Mouse (Mus musculus) intestine, embryonic 14.5 days (tissue): ENCODE measurements around the gene Pld2. TPM values are rescaled to one million over a fixed set of nuclear protein-coding genes. Genes with fewer than 3 reads are reported as not detected.
"Not testable (repeated sequence)": the region's sequence is repeated elsewhere in the genome, so short reads cannot be mapped to it uniquely, and the experiment has no call there.

ENCODE experiments used
- ATAC-seq: fragments of 200-750 bp; cut with Nextera tagmentation; replicated peaks from 2 replicates; pipeline ENCODE4 v1.8.0; 2017; ENCODE audit warnings: low read depth, moderate number of reproducible peaks, moderate TSS enrichment, moderate library complexity; ENCODE audit not compliant: low FRiP score, low TSS enrichment
- DNase-seq: peaks from one replicate; pipeline ENCODE4 v3.0.0-alpha.2; 2018; ENCODE audit warnings: low spot score
- H3K27ac ChIP-seq: fragments of 300-500 bp; sonication (generic); 2 replicates; pipeline ENCODE4 v1.5.1; 2014; ENCODE audit warnings: low read depth, mild to moderate bottlenecking, control low read depth
- H3K27me3 ChIP-seq: fragments of 300-500 bp; sonication (generic); replicated peaks from 2 replicates; pipeline ENCODE4 v1.6.1; 2014; ENCODE audit warnings: low read length, control low read depth; ENCODE audit not compliant: control insufficient read depth, insufficient read depth
- H3K36me3 ChIP-seq: fragments of 300-500 bp; sonication (generic); 2 replicates; pipeline ENCODE4 v1.6.1; 2014; ENCODE audit warnings: low read length, control low read depth; ENCODE audit not compliant: control insufficient read depth, insufficient read depth
- H3K4me1 ChIP-seq: fragments of 300-500 bp; sonication (generic); replicated peaks from 2 replicates; pipeline ENCODE4 v1.6.1; 2014; ENCODE audit warnings: low read length, control low read depth, mixed read lengths; ENCODE audit not compliant: control insufficient read depth, insufficient read depth
- H3K4me2 ChIP-seq: fragments of 300-500 bp; sonication (generic); 2 replicates; pipeline ENCODE4 v1.6.1; 2014; ENCODE audit warnings: low read length
- H3K4me3 ChIP-seq: fragments of 300-500 bp; sonication (generic); 2 replicates; pipeline ENCODE4 v1.5.1; 2014; ENCODE audit warnings: low read depth, low read length, control low read depth, mixed read lengths
- H3K9ac ChIP-seq: fragments of 300-500 bp; sonication (generic); 2 replicates; pipeline ENCODE4 v1.6.1; 2014; ENCODE audit warnings: mild to moderate bottlenecking, low read length
- H3K9me3 ChIP-seq: fragments of 300-500 bp; sonication (generic); 2 replicates; pipeline ENCODE4 v1.6.1; 2016; ENCODE audit warnings: low read length, control low read depth; ENCODE audit not compliant: control insufficient read depth
- WGBS: fragments of 180-500 bp; shearing (Covaris S2); extraction: QIAGEN DNeasy Blood & Tissue Kit; methylation state at CpG from one replicate; pipeline ENCODE4 v1.1.7; 2014; 5-methylcytosine and 5-hydroxymethylcytosine counted together
- polyA plus RNA-seq: library from polyadenylated mRNA; unstranded; fragments of >200 nt; fragmentation: Nextera tagmentation; extraction: Ambion mirVana; gene quantifications from 2 replicates; pipeline ENCODE4 v1.2.1, GENCODE M21; 2014

Pld2 gene
- polyA plus RNA-seq, 1 experiment from 2014 or later: 9.7 TPM

GRCm38 (mm10) chr11:70531065-70531464, 8.8 kb upstream of the Pld2 start:
- H3K27me3 ChIP-seq, H3K27ac ChIP-seq, DNase-seq, H3K4me3 ChIP-seq, ATAC-seq, H3K4me1 ChIP-seq, H3K9ac ChIP-seq, H3K4me2 ChIP-seq, H3K9me3 ChIP-seq: not testable (repeated sequence)
- WGBS: 69% methylated on average over 2 of the region's 2 CpGs
- H3K36me3 ChIP-seq: peaks cover 31% of the 10 kb centered on the region

- WGBS: 84% methylated on average over 6 of the region's 6 CpGs
- no peak within 1 kb of the TSS for H3K4me3 ChIP-seq
- H3K4me1 ChIP-seq: no peaks in the 10 kb centered on the region
- peaks cover 13% of the 10 kb centered on the region for H3K36me3 ChIP-seq
- no peaks in the 10 kb centered on the region for H3K9me3 ChIP-seq
- no peak within 1 kb of the TSS for H3K27ac ChIP-seq
- DNase-seq (no peak), ATAC-seq (no peak)
- H3K4me2 ChIP-seq: no peak within 1 kb of the TSS
- H3K9ac ChIP-seq: no peak within 1 kb of the TSS
- no peaks in the 10 kb centered on the region for H3K27me3 ChIP-seq
Observed at GRCm38 (mm10) chr11:70532839-70533238, 7.0 kb upstream of the Pld2 start, which contains the start of gene Gm40193. Gene Gm40193 (minus strand): TSS chr11:70532939.

GRCm38 (mm10) chr11:70539423-70539822, 441 bp upstream of the Pld2 start:
- no peak overlapping the region for H3K27ac ChIP-seq
- peak overlapping the region; percentile 72 for H3K4me2 ChIP-seq
- H3K27me3 ChIP-seq: no peaks in the 10 kb centered on the region
- ATAC-seq (peak; percentile 6; the same call in 1 of the 2 replicates), DNase-seq (no peak)
- peak overlapping the region; percentile 56 for H3K4me3 ChIP-seq
- no peaks in the 10 kb centered on the region for H3K36me3 ChIP-seq
- H3K9ac ChIP-seq: peak overlapping the region; percentile 60; the same call in 1 of the 2 replicates
- no peaks in the 10 kb centered on the region for H3K9me3 ChIP-seq
- WGBS: 13% methylated on average over 9 of the region's 9 CpGs
- H3K4me1 ChIP-seq: peaks cover 8% of the 10 kb centered on the region; the same call in 1 of the 2 replicates

GRCm38 (mm10) chr11:70540928-70541327, 1.1 kb downstream of the Pld2 start:
- no peak for ATAC-seq
- Histone ChIP-seq H3K9me3 (no peaks in the 10 kb centered on the region), H3K4me2 (peak overlapping the region; percentile 72), H3K36me3 (no peaks in the 10 kb centered on the region), H3K9ac (peak overlapping the region; percentile 60; the same call in 1 of the 2 replicates), H3K27me3 (no peaks in the 10 kb centered on the region), H3K27ac (no peak overlapping the region), H3K4me1 (peaks cover 8% of the 10 kb centered on the region; the same call in 1 of the 2 replicates), H3K4me3 (peak overlapping the region; percentile 56)
- DNase-seq: no peak
- WGBS: 87% methylated on average over 7 of the region's 7 CpGs

GRCm38 (mm10) chr11:70541415-70541814, 1.6 kb downstream of the Pld2 start:
- Histone ChIP-seq H3K4me1 (peaks cover 8% of the 10 kb centered on the region; the same call in 1 of the 2 replicates), H3K27ac (no peak overlapping the region), H3K4me3 (no peak overlapping the region), H3K36me3 (no peaks in the 10 kb centered on the region), H3K4me2 (no peak overlapping the region), H3K27me3 (no peaks in the 10 kb centered on the region), H3K9me3 (no peaks in the 10 kb centered on the region), H3K9ac (no peak overlapping the region)
- no peak for DNase-seq
- WGBS: 84% methylated on average over 5 of the region's 5 CpGs
- no peak for ATAC-seq

- Histone ChIP-seq H3K36me3 (no peaks in the 10 kb centered on the region), H3K27ac (no peak overlapping the region), H3K9ac (no peak overlapping the region), H3K4me2 (no peak overlapping the region), H3K9me3 (no peaks in the 10 kb centered on the region), H3K4me1 (peaks cover 8% of the 10 kb centered on the region; the same call in 1 of the 2 replicates), H3K4me3 (no peak overlapping the region), H3K27me3 (no peaks in the 10 kb centered on the region)
- 66% methylated on average over 7 of the region's 7 CpGs for WGBS
- ATAC-seq (no peak), DNase-seq (no peak)
Observed at GRCm38 (mm10) chr11:70544496-70544895, 4.6 kb downstream of the Pld2 start.

GRCm38 (mm10) chr11:70551526-70551925, 11.7 kb downstream of the Pld2 start:
- Histone ChIP-seq H3K27ac (no peak overlapping the region), H3K4me2 (no peak overlapping the region), H3K27me3 (no peaks in the 10 kb centered on the region), H3K9me3 (no peaks in the 10 kb centered on the region), H3K9ac (no peak overlapping the region), H3K36me3 (no peaks in the 10 kb centered on the region), H3K4me1 (no peaks in the 10 kb centered on the region; the same call in 1 of the 2 replicates), H3K4me3 (no peak overlapping the region)
- no peak for ATAC-seq
- DNase-seq: no peak
- 85% methylated on average over 8 of the region's 8 CpGs for WGBS

- H3K9me3 ChIP-seq: no peaks in the 10 kb centered on the region
- H3K4me3 ChIP-seq: no peak overlapping the region
- no peaks in the 10 kb centered on the region for H3K27me3 ChIP-seq
- no peaks in the 10 kb centered on the region; the same call in 1 of the 2 replicates for H3K4me1 ChIP-seq
- DNase-seq (no peak), ATAC-seq (no peak)
- WGBS: 19% methylated on average over 7 of the region's 7 CpGs
- no peak overlapping the region for H3K4me2 ChIP-seq
- H3K9ac ChIP-seq: no peak overlapping the region
- peaks cover 5% of the 10 kb centered on the region; the same call in 1 of the 2 replicates for H3K36me3 ChIP-seq
- H3K27ac ChIP-seq: no peak overlapping the region
Observed at GRCm38 (mm10) chr11:70553940-70554339, 14.1 kb downstream of the Pld2 start.

GRCm38 (mm10) chr11:70557545-70557944, 17.7 kb downstream of the Pld2 start:
- no peak overlapping the region for H3K4me2 ChIP-seq
- H3K27ac ChIP-seq: no peak overlapping the region
- no peaks in the 10 kb centered on the region for H3K9me3 ChIP-seq
- WGBS: 91% methylated on average over 9 of the region's 9 CpGs
- no peaks in the 10 kb centered on the region for H3K27me3 ChIP-seq
- H3K4me1 ChIP-seq: peaks cover 7% of the 10 kb centered on the region; the same call in 1 of the 2 replicates
- ATAC-seq (no peak), DNase-seq (no peak)
- H3K36me3 ChIP-seq: peaks cover 5% of the 10 kb centered on the region; the same call in 1 of the 2 replicates
- H3K4me3 ChIP-seq: no peak overlapping the region
- H3K9ac ChIP-seq: no peak overlapping the region
